Mouse (Mus musculus) large intestine, adult 2 months (tissue): ENCODE measurements around the gene Zfp708. TPM values are rescaled to one million over a fixed set of nuclear protein-coding genes. Genes with fewer than 3 reads are reported as not detected.

Source experiments
- polyA plus RNA-seq: library from polyadenylated mRNA; depleted of rRNA; stranded (reverse); fragments of >200 nt; gene quantifications from 2 replicates; pipeline ENCODE4 v1.2.3, GENCODE M21; 2012; rRNA removed

Zfp708 gene
- polyA plus RNA-seq, 1 experiment = not detected

Other genes with a start within 250 kb of the Zfp708 start
- gene Gm10767, start 193.1 kb downstream of the Zfp708 start, polyA plus RNA-seq = 0.29 and 0.41 TPM in 2 replicates
- gene Zfp712, start 36.8 kb downstream of the Zfp708 start, polyA plus RNA-seq = 0.16 and 0.17 TPM in 2 replicates
- gene Gm28557, start 10.6 kb upstream of the Zfp708 start, polyA plus RNA-seq = 2.8 and 3.4 TPM in 2 replicates
- gene Rslcan18, start 18.3 kb upstream of the Zfp708 start, polyA plus RNA-seq = 0.09 and 0.19 TPM in 2 replicates
- 0.16 and 0.26 TPM in 2 replicates for gene Zfp759, start 23.7 kb upstream of the Zfp708 start, polyA plus RNA-seq
- gene Rsl1, start 75.2 kb upstream of the Zfp708 start, polyA plus RNA-seq = 1.4 and 1.7 TPM in 2 replicates
- gene Zfp455, start 96.5 kb upstream of the Zfp708 start, polyA plus RNA-seq = 0.21 and 0.32 TPM in 2 replicates
- gene Zfp458, start 180.5 kb upstream of the Zfp708 start, polyA plus RNA-seq = 0.27 and 0.31 TPM in 2 replicates
- gene Zfp457, start 208.5 kb upstream of the Zfp708 start, polyA plus RNA-seq = 0.67 and 0.92 TPM in 2 replicates
- gene Zfp595, start 234.6 kb upstream of the Zfp708 start, polyA plus RNA-seq = 0.71 and 0.99 TPM in 2 replicates